Mouse (Mus musculus): ENCODE measurements around the gene Olfr215.
"Not testable (repeated sequence)": the region's sequence is repeated elsewhere in the genome, so short reads cannot be mapped to it uniquely, and the experiment has no call there.

Gene Olfr215

GRCm38 (mm10) chr6:116584095-116584494 lies at the start of gene Olfr215:
Gene Olfr215 (minus strand): TSS chr6:116584195.
- DNase-seq (ENCODE audit: extremely low read depth, low read depth, low spot score), result no peak

GRCm38 (mm10) chr6:116632129-116632528 lies 48.1 kb upstream of the Olfr215 start:
- no peak for DNase-seq (ENCODE audit: extremely low read depth, low read depth, low spot score)

GRCm38 (mm10) chr6:116629766-116630165 lies 45.8 kb upstream of the Olfr215 start:
- no peak for DNase-seq (ENCODE audit: extremely low read depth, low read depth, low spot score)

GRCm38 (mm10) chr6:116628539-116629171 lies 44.7 kb upstream of the Olfr215 start, which contains the start of gene Zfp422:
Gene Zfp422 (minus strand): TSS chr6:116628999.
- DNase-seq (ENCODE audit: extremely low read depth, low read depth, low spot score), result no peak

GRCm38 (mm10) chr6:116628095-116628494 lies 44.1 kb upstream of the Olfr215 start:
- no peak for DNase-seq (ENCODE audit: extremely low read depth, low read depth, low spot score)

GRCm38 (mm10) chr6:116626417-116626816 lies 42.4 kb upstream of the Olfr215 start:
- DNase-seq (ENCODE audit: extremely low read depth, low read depth, low spot score), result not testable (repeated sequence)

- DNase-seq (ENCODE audit: extremely low read depth, low read depth, low spot score), result no peak
Measured at GRCm38 (mm10) chr6:116621318-116622023, 37.5 kb upstream of the Olfr215 start.

- no peak for DNase-seq (ENCODE audit: extremely low read depth, low read depth, low spot score)
Measured at GRCm38 (mm10) chr6:116618073-116618472, 34.1 kb upstream of the Olfr215 start.

- no peak for DNase-seq (ENCODE audit: extremely low read depth, low read depth, low spot score)
Measured at GRCm38 (mm10) chr6:116615719-116616118, 31.7 kb upstream of the Olfr215 start.

- DNase-seq (ENCODE audit: extremely low read depth, low read depth, low spot score), result no peak
Measured at GRCm38 (mm10) chr6:116607230-116607629, 23.2 kb upstream of the Olfr215 start.

GRCm38 (mm10) chr6:116600969-116601368 lies 17.0 kb upstream of the Olfr215 start:
- not testable (repeated sequence) for DNase-seq (ENCODE audit: extremely low read depth, low read depth, low spot score)

GRCm38 (mm10) chr6:116569834-116570233 lies 14.2 kb downstream of the Olfr215 start:
- DNase-seq (ENCODE audit: extremely low read depth, low read depth, low spot score), result no peak

- DNase-seq (ENCODE audit: extremely low read depth, low read depth, low spot score), result no peak
Measured at GRCm38 (mm10) chr6:116554952-116555351, 29.0 kb downstream of the Olfr215 start.

- no peak for DNase-seq (ENCODE audit: extremely low read depth, low read depth, low spot score)
Measured at GRCm38 (mm10) chr6:116553935-116554334, 30.1 kb downstream of the Olfr215 start, which contains the start of gene Olfr214. Gene Olfr214 (plus strand): TSS chr6:116554235.

GRCm38 (mm10) chr6:116550841-116551240 lies 33.2 kb downstream of the Olfr215 start, which contains the start of gene Gm5580:
Gene Gm5580 (plus strand): TSS chr6:116551141.
- DNase-seq (ENCODE audit: extremely low read depth, low read depth, low spot score), result not testable (repeated sequence)

GRCm38 (mm10) chr6:116542500-116542899 lies 41.5 kb downstream of the Olfr215 start:
- DNase-seq (ENCODE audit: extremely low read depth, low read depth, low spot score), result no peak

- DNase-seq (ENCODE audit: extremely low read depth, low read depth, low spot score), result no peak
Measured at GRCm38 (mm10) chr6:116538156-116538555, 45.8 kb downstream of the Olfr215 start, which contains the start of gene Olfr213. Gene Olfr213 (plus strand): TSS chr6:116538456.
